Mouse (Mus musculus): ENCODE data around the gene Gpr162. TPM values are rescaled to one million over a fixed set of nuclear protein-coding genes. Genes with fewer than 3 reads are reported as not detected.

Gene Gpr162
- total RNA-seq, 1 experiment, result 1.7 TPM

DNA sequence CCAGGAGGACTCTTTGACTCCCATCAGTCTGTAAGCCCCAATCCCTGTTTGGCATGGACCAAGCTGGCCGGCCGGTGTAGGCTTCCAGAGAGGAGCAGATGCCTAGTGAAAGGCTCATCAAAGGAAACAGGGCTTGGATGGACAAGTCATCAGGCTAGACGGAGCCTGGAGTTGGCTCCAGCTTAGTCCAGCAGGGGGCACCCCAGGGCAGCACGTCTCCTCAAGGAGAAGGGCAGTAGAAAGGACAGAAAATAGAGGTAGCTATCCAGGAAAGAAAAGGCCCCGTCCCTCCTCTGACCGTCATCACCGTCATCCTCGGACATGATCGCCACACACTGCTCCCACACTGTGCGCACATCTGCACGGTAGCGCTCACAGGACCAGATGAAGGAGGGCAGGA is 4.1 kb downstream of the Gpr162 start:
- in situ Hi-C loops (cut with MboI; ENCODE audit: low sequenced_read_pairs in 2 of 2, unreplicated experiment in 2 of 2), result no loop called here
- H3K4me3 ChIP-seq (ENCODE audit: insufficient read depth in 1 of 2, low read depth in 1 of 2, low read length in 2 of 2, poor library complexity in 1 of 2, severe bottlenecking in 1 of 2), result peak overlapping the region in 1 of 2 experiments; percentile 35; a peak in 2 of 4 replicates
- H3K9ac ChIP-seq (ENCODE audit: insufficient read depth, low read depth, low read length, poor library complexity, severe bottlenecking), result no peak overlapping the region
- peak; percentile 68 for DNase-seq (ENCODE audit: low read depth, low spot score)
- peaks cover 7 to 44% of the 10 kb centered on the region in 2 experiments for H3K4me1 ChIP-seq (ENCODE audit: control insufficient read depth in 2 of 2, insufficient read depth in 2 of 2, low read length in 2 of 2, poor library complexity in 1 of 2)
- no peak overlapping the region for H3K27ac ChIP-seq (ENCODE audit: insufficient read depth, low read depth, low read length, poor library complexity, severe bottlenecking)
- H3K9me3 ChIP-seq (ENCODE audit: control insufficient read depth, insufficient read depth, low read depth, low read length), result no peaks in the 10 kb centered on the region
- no peaks in the 10 kb centered on the region; the same call in 1 of the 2 replicates for H3K36me3 ChIP-seq (ENCODE audit: control insufficient read depth, insufficient read depth, low read length, poor library complexity, severe bottlenecking)
- TF ChIP-seq HCFC1 (IDR thresholded peaks at IDR 0.05; ENCODE audit: borderline replicate concordance, insufficient read depth, low read length), result no peak
- peak; percentile 53; the same call in 1 of the 2 replicates for TF ChIP-seq ZC3H11A (IDR thresholded peaks at IDR 0.05; ENCODE audit: borderline replicate concordance, low read depth, low read length)

DNA sequence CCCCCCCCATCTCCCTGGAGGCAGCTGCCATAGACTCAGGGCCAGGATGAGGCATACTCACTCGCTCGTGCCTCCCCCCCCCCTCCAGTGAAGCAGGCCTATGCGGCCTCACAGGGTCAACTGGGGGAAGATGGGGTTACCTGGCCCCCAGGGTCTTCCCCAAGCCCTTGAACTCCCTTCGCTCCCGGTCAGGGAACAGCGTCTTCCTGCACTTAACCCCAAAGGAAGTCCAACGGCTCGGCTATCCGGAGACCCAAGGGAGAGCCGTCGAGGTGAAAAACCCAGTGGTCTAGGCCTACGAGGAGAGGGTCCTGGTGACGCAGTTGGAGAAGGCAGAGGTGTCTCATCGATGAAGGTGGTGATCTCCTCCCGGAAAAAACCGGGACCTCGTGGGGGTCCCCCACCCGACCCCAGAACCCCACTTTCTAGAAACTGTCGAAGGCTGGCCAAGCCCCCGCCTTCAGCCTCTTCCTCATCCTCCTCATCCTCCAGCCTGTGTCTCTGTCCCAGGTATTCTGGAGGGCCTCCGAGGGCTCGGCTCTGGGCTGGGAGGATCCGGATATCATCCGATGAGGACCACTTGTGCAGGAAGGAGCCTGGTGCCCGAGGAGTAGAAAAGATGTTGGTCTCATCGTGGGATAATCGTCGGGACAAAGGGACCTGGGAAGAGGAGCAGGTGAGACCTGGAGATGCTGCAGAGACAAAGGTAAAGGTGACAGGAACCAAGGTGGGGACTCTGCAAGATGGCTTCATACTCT is 5.0 kb downstream of the Gpr162 start:
- no peak overlapping the region for H3K4me3 ChIP-seq (ENCODE audit: insufficient read depth in 1 of 2, low read depth in 1 of 2, low read length in 2 of 2, poor library complexity in 1 of 2, severe bottlenecking in 1 of 2)
- no peak for DNase-seq (ENCODE audit: low read depth, low spot score)
- H3K9me3 ChIP-seq (ENCODE audit: control insufficient read depth, insufficient read depth, low read depth, low read length), result no peaks in the 10 kb centered on the region
- no peak overlapping the region for H3K27ac ChIP-seq (ENCODE audit: insufficient read depth, low read depth, low read length, poor library complexity, severe bottlenecking)
- in situ Hi-C loops (cut with MboI; ENCODE audit: low sequenced_read_pairs in 2 of 2, unreplicated experiment in 2 of 2), result no loop called here
- H3K9ac ChIP-seq (ENCODE audit: insufficient read depth, low read depth, low read length, poor library complexity, severe bottlenecking), result no peak overlapping the region
- peaks cover 7 to 47% of the 10 kb centered on the region in 2 experiments for H3K4me1 ChIP-seq (ENCODE audit: control insufficient read depth in 2 of 2, insufficient read depth in 2 of 2, low read length in 2 of 2, poor library complexity in 1 of 2)
- H3K36me3 ChIP-seq (ENCODE audit: control insufficient read depth, insufficient read depth, low read length, poor library complexity, severe bottlenecking), result no peaks in the 10 kb centered on the region; the same call in 1 of the 2 replicates
- no peak for TF ChIP-seq ZC3H11A (IDR thresholded peaks at IDR 0.05; ENCODE audit: borderline replicate concordance, low read depth, low read length)
- no peak for TF ChIP-seq ZNF384 (IDR thresholded peaks at IDR 0.05; ENCODE audit: low read depth, low read length)
- no peak for TF ChIP-seq MAFK (IDR thresholded peaks at IDR 0.05; ENCODE audit: insufficient read depth, low read depth, low read length)
- TF ChIP-seq CHD2 (IDR thresholded peaks at IDR 0.05; ENCODE audit: low read depth, low read length), result no peak
- no peak for TF ChIP-seq HCFC1 (IDR thresholded peaks at IDR 0.05; ENCODE audit: borderline replicate concordance, insufficient read depth, low read length)

GRCm38 (mm10) chr6:124857840-124858530 is 5.8 kb downstream of the Gpr162 start:
- H3K9ac ChIP-seq (ENCODE audit: insufficient read depth, low read depth, low read length, poor library complexity, severe bottlenecking), result peak overlapping the region; percentile 50
- no peaks in the 10 kb centered on the region for H3K9me3 ChIP-seq (ENCODE audit: control insufficient read depth, insufficient read depth, low read depth, low read length)
- H3K4me3 ChIP-seq (ENCODE audit: insufficient read depth in 1 of 2, low read depth in 1 of 2, low read length in 2 of 2, poor library complexity in 1 of 2, severe bottlenecking in 1 of 2), result peak overlapping the region; percentile 79 to 81
- H3K36me3 ChIP-seq (ENCODE audit: control insufficient read depth, insufficient read depth, low read length, poor library complexity, severe bottlenecking), result no peaks in the 10 kb centered on the region; the same call in 1 of the 2 replicates
- in situ Hi-C loops (cut with MboI; ENCODE audit: low sequenced_read_pairs in 2 of 2, unreplicated experiment in 2 of 2), result no loop called here
- no peak for DNase-seq (ENCODE audit: low read depth, low spot score)
- no peak overlapping the region for H3K27ac ChIP-seq (ENCODE audit: insufficient read depth, low read depth, low read length, poor library complexity, severe bottlenecking)
- TF ChIP-seq MAFK (IDR thresholded peaks at IDR 0.05; ENCODE audit: insufficient read depth, low read depth, low read length) (no peak), CHD2 (IDR thresholded peaks at IDR 0.05; ENCODE audit: low read depth, low read length) (no peak), HCFC1 (IDR thresholded peaks at IDR 0.05; ENCODE audit: borderline replicate concordance, insufficient read depth, low read length) (no peak), ZC3H11A (IDR thresholded peaks at IDR 0.05; ENCODE audit: borderline replicate concordance, low read depth, low read length) (no peak), ZNF384 (IDR thresholded peaks at IDR 0.05; ENCODE audit: low read depth, low read length) (no peak)
- H3K4me1 ChIP-seq (ENCODE audit: control insufficient read depth in 2 of 2, insufficient read depth in 2 of 2, low read length in 2 of 2, poor library complexity in 1 of 2), result peaks cover 7 to 45% of the 10 kb centered on the region in 2 experiments

- H3K27ac ChIP-seq (ENCODE audit: insufficient read depth, low read depth, low read length, poor library complexity, severe bottlenecking), result no peak within 1 kb of the TSS
- peak within 1 kb of the TSS; percentile 79 to 81 for H3K4me3 ChIP-seq (ENCODE audit: insufficient read depth in 1 of 2, low read depth in 1 of 2, low read length in 2 of 2, poor library complexity in 1 of 2, severe bottlenecking in 1 of 2)
- H3K9me3 ChIP-seq (ENCODE audit: control insufficient read depth, insufficient read depth, low read depth, low read length), result no peaks in the 10 kb centered on the region
- in situ Hi-C loops (cut with MboI; ENCODE audit: low sequenced_read_pairs in 2 of 2, unreplicated experiment in 2 of 2), result no loop called here
- TF ChIP-seq HCFC1 (IDR thresholded peaks at IDR 0.05; ENCODE audit: borderline replicate concordance, insufficient read depth, low read length) (peak; percentile 17; the same call in 1 of the 2 replicates), MAFK (IDR thresholded peaks at IDR 0.05; ENCODE audit: insufficient read depth, low read depth, low read length) (no peak)
- peak; percentile 75 for DNase-seq (ENCODE audit: low read depth, low spot score)
- H3K9ac ChIP-seq (ENCODE audit: insufficient read depth, low read depth, low read length, poor library complexity, severe bottlenecking), result peak within 1 kb of the TSS; percentile 87
- peaks cover 7 to 37% of the 10 kb centered on the region in 2 experiments; a peak in 3 of 4 replicates for H3K4me1 ChIP-seq (ENCODE audit: control insufficient read depth in 2 of 2, insufficient read depth in 2 of 2, low read length in 2 of 2, poor library complexity in 1 of 2)
- H3K36me3 ChIP-seq (ENCODE audit: control insufficient read depth, insufficient read depth, low read length, poor library complexity, severe bottlenecking), result no peaks in the 10 kb centered on the region; the same call in 1 of the 2 replicates
Observed at GRCm38 (mm10) chr6:124856916-124857839, 6.6 kb downstream of the Gpr162 start, which contains the start of gene P3h3. Gene P3h3 (minus strand): TSS chr6:124857752.

Data from ES-E14 (cell line).